Mouse (Mus musculus): ENCODE results near the gene Gnpat.

DNA sequence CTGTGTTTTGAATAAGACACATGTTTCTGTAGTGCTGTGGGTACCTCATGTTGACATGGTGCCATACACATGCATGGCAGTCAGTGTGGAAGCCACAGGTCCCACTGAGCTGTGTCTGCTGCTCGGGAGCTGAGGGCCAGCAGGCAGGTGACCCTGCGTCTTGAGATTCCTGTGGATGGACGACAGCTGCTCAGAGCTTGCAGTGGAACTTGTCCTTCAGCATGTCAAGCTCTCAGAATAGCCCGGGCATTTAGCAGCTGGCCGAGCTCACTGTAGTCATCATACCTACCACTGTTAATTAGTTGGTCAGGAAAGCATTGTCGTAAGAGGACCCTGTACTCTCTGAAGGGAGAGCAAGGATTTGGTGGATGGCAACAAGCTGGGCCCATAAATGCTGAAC, 6.9 kb downstream of the Gnpat start:
- TF ChIP-seq CTCF (IDR thresholded peaks at IDR 0.05; ENCODE audit: borderline replicate concordance, extremely low read depth, insufficient read depth, insufficient read length) (no peak), POLR2A (IDR thresholded peaks at IDR 0.05; ENCODE audit: borderline replicate concordance, extremely low read depth, insufficient read depth, insufficient read length, poor library complexity, severe bottlenecking) (no peak)
